Mouse (Mus musculus) embryonic facial prominence, embryonic 14.5 days (tissue): ENCODE data around the gene Morc4. TPM values are rescaled to one million over a fixed set of nuclear protein-coding genes. Genes with fewer than 3 reads are reported as not detected.
A peak's percentile ranks its signal among the peaks of the same experiment; 100 is the strongest.

Source experiments
- ATAC-seq: fragments of 200-750 bp; cut with Nextera tagmentation; 2 replicates; pipeline ENCODE4 v1.8.0; 2017; ENCODE audit warnings: low read depth, moderate number of reproducible peaks, moderate TSS enrichment
- DNase-seq: peaks from one replicate; pipeline ENCODE4 v3.0.0-alpha.2; 2015; ENCODE audit warnings: low spot score
- H3K27ac ChIP-seq: fragments of 300-500 bp; sonication (generic); replicated peaks from 2 replicates; pipeline ENCODE4 v1.5.1; 2014; ENCODE audit warnings: low read depth, mild to moderate bottlenecking, low read length, moderate library complexity
- H3K27me3 ChIP-seq: fragments of 300-500 bp; sonication (generic); replicated peaks from 2 replicates; pipeline ENCODE4 v1.6.1; 2014; ENCODE audit warnings: low read length; ENCODE audit not compliant: control insufficient read depth, insufficient read depth
- H3K36me3 ChIP-seq: fragments of 300-500 bp; sonication (generic); 2 replicates; pipeline ENCODE4 v1.6.1; 2014; ENCODE audit warnings: low read length, mixed read lengths; ENCODE audit not compliant: control insufficient read depth, insufficient read depth
- H3K4me1 ChIP-seq: fragments of 300-500 bp; sonication (generic); 2 replicates; pipeline ENCODE4 v1.6.1; 2014; ENCODE audit warnings: antibody characterized with exemption, low read length; ENCODE audit not compliant: control insufficient read depth, insufficient read depth
- H3K4me2 ChIP-seq: fragments of 300-500 bp; sonication (generic); 2 replicates; pipeline ENCODE4 v1.6.1; 2014; ENCODE audit warnings: low read depth, mild to moderate bottlenecking, low read length, moderate library complexity, mixed read lengths
- H3K4me3 ChIP-seq: fragments of 300-500 bp; sonication (generic); 2 replicates; pipeline ENCODE4 v1.5.1; 2014; ENCODE audit warnings: low read depth, mild to moderate bottlenecking, low read length
- H3K9ac ChIP-seq: fragments of 300-500 bp; sonication (generic); 2 replicates; pipeline ENCODE4 v1.6.1; 2014; ENCODE audit warnings: low read depth, mild to moderate bottlenecking, low read length, moderate library complexity, mixed read lengths
- H3K9me3 ChIP-seq: fragments of 300-500 bp; sonication (generic); 2 replicates; pipeline ENCODE4 v1.6.1; 2016; ENCODE audit warnings: low read length; ENCODE audit not compliant: control insufficient read depth
- WGBS: fragments of 180-500 bp; shearing (Covaris S2); extraction: QIAGEN DNeasy Blood & Tissue Kit; methylation state at CpG from one replicate; pipeline ENCODE4 v1.1.7; 2014; 5-methylcytosine and 5-hydroxymethylcytosine counted together
- polyA plus RNA-seq: library from polyadenylated mRNA; unstranded; fragments of >200 nt; fragmentation: Nextera tagmentation; extraction: Ambion mirVana; gene quantifications from 2 replicates; pipeline ENCODE4 v1.2.1, GENCODE M21; 2014

Gene Morc4
- polyA plus RNA-seq, 1 experiment from 2014 or later: 28.8 TPM

DNA sequence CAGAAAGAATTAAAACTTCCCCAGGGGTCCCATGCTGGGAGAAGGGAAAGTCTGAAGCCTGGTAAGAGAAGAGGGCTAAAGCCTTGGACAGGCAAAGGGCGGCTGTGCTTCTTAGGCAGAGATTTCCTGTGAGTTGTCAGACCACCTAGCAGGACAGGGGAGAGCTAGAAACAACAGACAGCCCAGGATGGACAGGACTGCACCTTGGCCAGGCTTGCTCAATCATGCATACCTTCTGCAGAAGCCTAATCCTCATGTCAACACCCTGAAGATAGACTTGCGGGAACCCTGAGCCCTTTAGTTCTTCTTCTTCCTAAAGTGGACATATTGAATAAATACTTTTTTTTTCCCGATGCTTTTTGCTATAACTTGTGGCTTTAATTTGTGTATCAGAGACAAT lies 71.5 kb downstream of the Morc4 start:
- H3K4me3 ChIP-seq: no peak overlapping the region
- H3K9me3 ChIP-seq: no peaks in the 10 kb centered on the region
- H3K9ac ChIP-seq: no peak overlapping the region
- peaks cover under 1% of the 10 kb centered on the region for H3K27me3 ChIP-seq
- no peaks in the 10 kb centered on the region for H3K4me1 ChIP-seq
- ATAC-seq: no peak
- no peak overlapping the region for H3K27ac ChIP-seq
- WGBS: 72% methylated on average over 3 of the region's 3 CpGs
- H3K4me2 ChIP-seq: no peak overlapping the region
- DNase-seq: no peak
- H3K36me3 ChIP-seq: no peaks in the 10 kb centered on the region

- 68% methylated on average over 9 of the region's 9 CpGs for WGBS
- Histone ChIP-seq H3K9me3 (no peaks in the 10 kb centered on the region), H3K36me3 (no peaks in the 10 kb centered on the region), H3K4me2 (no peak overlapping the region), H3K27ac (no peak overlapping the region), H3K4me3 (no peak overlapping the region), H3K4me1 (no peaks in the 10 kb centered on the region), H3K9ac (no peak overlapping the region), H3K27me3 (peaks cover 5% of the 10 kb centered on the region)
- DNase-seq: no peak
- peak; percentile 75; the same call in 1 of the 2 replicates for ATAC-seq
Observed at GRCm38 (mm10) chrX:139797875-139798274, 73.6 kb downstream of the Morc4 start.

DNA sequence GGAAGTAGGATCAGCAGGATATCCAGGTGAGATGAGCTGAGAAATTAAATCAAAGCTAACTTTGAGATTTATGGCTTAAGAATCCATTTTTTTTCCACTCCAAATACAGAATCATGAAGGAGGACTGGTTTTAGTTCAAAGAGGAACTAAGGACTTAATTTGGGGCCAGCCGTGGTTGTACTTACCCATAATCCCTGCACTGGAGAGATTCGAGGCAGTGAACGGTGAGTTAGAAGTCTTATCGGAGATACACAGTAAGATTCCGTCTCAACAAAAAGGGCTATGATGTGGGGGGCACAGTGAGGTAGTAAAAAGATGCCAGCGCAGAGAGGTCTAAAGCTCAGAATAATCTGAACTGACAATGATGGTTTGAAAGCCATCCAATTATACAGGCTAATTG lies 75.4 kb downstream of the Morc4 start:
- H3K9me3 ChIP-seq: no peaks in the 10 kb centered on the region
- H3K27ac ChIP-seq: no peak overlapping the region
- ATAC-seq: no peak
- H3K27me3 ChIP-seq: peaks cover 10% of the 10 kb centered on the region
- H3K4me1 ChIP-seq: no peaks in the 10 kb centered on the region
- 64% methylated on average over 6 of the region's 6 CpGs for WGBS
- H3K36me3 ChIP-seq: no peaks in the 10 kb centered on the region
- H3K4me3 ChIP-seq: no peak overlapping the region
- H3K9ac ChIP-seq: no peak overlapping the region
- no peak for DNase-seq
- no peak overlapping the region for H3K4me2 ChIP-seq

DNA sequence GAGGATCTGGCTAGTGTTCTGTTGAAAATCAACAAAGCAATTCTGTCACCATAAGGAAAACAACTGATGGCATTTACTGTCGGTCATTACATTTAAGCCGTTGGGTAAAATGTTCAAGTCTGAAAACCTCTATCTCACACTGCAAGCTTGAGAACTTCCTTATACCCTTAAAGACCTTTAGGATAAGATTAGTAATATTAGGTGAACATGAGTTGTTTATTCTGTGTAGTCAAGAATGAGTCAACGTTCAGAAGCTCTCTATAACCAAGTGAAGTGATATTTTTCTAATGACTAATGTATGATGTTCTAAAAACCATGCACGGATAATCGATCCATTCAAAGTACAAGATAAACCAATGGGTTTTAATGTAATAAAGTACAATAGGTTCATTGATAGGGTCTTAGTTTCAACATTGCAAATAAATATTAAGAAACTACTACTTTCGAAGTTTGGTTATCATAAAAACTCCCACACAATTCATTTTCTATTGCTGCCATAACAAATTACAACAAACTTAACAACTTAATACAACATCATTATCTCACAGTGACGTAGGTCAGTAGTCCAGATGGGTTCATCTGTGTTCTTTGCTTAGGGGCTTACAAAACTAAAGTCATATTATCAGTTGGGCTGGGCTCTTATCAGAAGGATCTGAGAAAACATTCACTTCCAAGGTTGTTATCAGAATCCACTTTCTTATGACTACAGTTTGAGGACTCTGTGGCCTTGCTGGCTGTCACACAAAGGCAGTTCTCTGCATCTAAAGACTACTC lies 77.2 kb downstream of the Morc4 start:
- ATAC-seq (no peak), DNase-seq (no peak)
- Histone ChIP-seq H3K9ac (no peak overlapping the region), H3K4me1 (no peaks in the 10 kb centered on the region), H3K27me3 (peaks cover 10% of the 10 kb centered on the region), H3K36me3 (no peaks in the 10 kb centered on the region), H3K4me3 (no peak overlapping the region), H3K27ac (no peak overlapping the region), H3K9me3 (no peaks in the 10 kb centered on the region), H3K4me2 (no peak overlapping the region)
- WGBS: 86% methylated on average over 7 of the region's 7 CpGs

DNA sequence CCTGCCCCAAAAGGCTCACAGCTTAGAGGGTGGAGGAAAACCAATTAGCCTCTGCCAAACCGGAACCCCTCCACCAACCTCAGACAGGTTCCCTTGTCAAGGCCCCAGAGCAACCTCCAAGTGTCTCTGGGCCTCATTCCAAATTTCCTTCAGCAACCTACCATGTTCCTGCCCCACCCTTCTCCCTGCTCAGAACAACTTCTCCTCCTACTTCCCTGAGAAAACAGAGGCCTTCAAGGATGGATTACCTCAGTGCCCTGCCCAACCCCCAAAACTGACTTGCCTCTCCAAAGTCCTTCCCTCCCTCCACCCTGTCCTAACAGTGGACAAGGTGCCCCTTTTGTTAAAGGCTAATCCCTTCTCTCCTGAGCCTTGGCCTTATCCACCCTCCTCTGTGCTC lies 85.7 kb downstream of the Morc4 start:
- Histone ChIP-seq H3K4me2 (no peak overlapping the region), H3K27ac (no peak overlapping the region), H3K4me1 (no peaks in the 10 kb centered on the region), H3K9me3 (no peaks in the 10 kb centered on the region), H3K4me3 (no peak overlapping the region), H3K9ac (no peak overlapping the region), H3K27me3 (peaks cover 4% of the 10 kb centered on the region; the same call in 1 of the 2 replicates), H3K36me3 (no peaks in the 10 kb centered on the region)
- peak; percentile 56 for DNase-seq
- 36% methylated on average over 1 of the region's 1 CpGs for WGBS
- peak; percentile 68 for ATAC-seq

GRCm38 (mm10) chrX:139783045-139783422 lies 88.4 kb downstream of the Morc4 start:
- Histone ChIP-seq H3K9me3 (no peaks in the 10 kb centered on the region), H3K36me3 (no peaks in the 10 kb centered on the region), H3K4me2 (no peak overlapping the region), H3K27ac (no peak overlapping the region), H3K9ac (no peak overlapping the region), H3K27me3 (peaks cover 8% of the 10 kb centered on the region; the same call in 1 of the 2 replicates), H3K4me3 (no peak overlapping the region), H3K4me1 (no peaks in the 10 kb centered on the region)
- no peak for DNase-seq
- ATAC-seq: peak; percentile 26; the same call in 1 of the 2 replicates
- 64% methylated on average over 3 of the region's 3 CpGs for WGBS

- no peaks in the 10 kb centered on the region for H3K36me3 ChIP-seq
- H3K4me1 ChIP-seq: no peaks in the 10 kb centered on the region
- peaks cover 8% of the 10 kb centered on the region; the same call in 1 of the 2 replicates for H3K27me3 ChIP-seq
- DNase-seq: no peak
- H3K9ac ChIP-seq: no peak within 1 kb of the TSS
- no peak for ATAC-seq
- no peaks in the 10 kb centered on the region for H3K9me3 ChIP-seq
- no peak within 1 kb of the TSS for H3K4me2 ChIP-seq
- no peak within 1 kb of the TSS for H3K4me3 ChIP-seq
- H3K27ac ChIP-seq: no peak within 1 kb of the TSS
- WGBS: 47% methylated on average over 6 of the region's 6 CpGs
Observed at GRCm38 (mm10) chrX:139782278-139783044, 89.0 kb downstream of the Morc4 start, which contains the start of gene Ripply1. Gene Ripply1, minus strand, starts transcription at chrX:139782353.

- H3K4me1 ChIP-seq: no peaks in the 10 kb centered on the region
- H3K9me3 ChIP-seq: no peaks in the 10 kb centered on the region
- peaks cover 14% of the 10 kb centered on the region; the same call in 1 of the 2 replicates for H3K27me3 ChIP-seq
- H3K4me3 ChIP-seq: no peak overlapping the region
- no peaks in the 10 kb centered on the region for H3K36me3 ChIP-seq
- DNase-seq: no peak
- no peak overlapping the region for H3K4me2 ChIP-seq
- ATAC-seq: no peak
- no peak overlapping the region for H3K27ac ChIP-seq
- no peak overlapping the region for H3K9ac ChIP-seq
- WGBS: 86% methylated on average over 4 of the region's 4 CpGs
Observed at GRCm38 (mm10) chrX:139781563-139781962, 89.9 kb downstream of the Morc4 start.
